ENCODE assay signal across 8 mouse cellular contexts in genomic region chr11:19017262-19017661, GRCm38 (mm10). TPM values are rescaled to one million over a fixed set of nuclear protein-coding genes. Genes with fewer than 3 reads are reported as not detected.
DNase-seq lines count a peak whose midpoint lies in the region; ATAC-seq lines count a peak whose summit lies in the region.

No protein-coding gene starts in this region.

- no peak for DNase-seq in heart, adult 9 months (ENCODE audit: low spot score in 2 of 2)
- peak; percentile 30 for DNase-seq in embryo, embryonic 9.5 days (ENCODE audit: extremely low spot score)
- DNase-seq in hindbrain, embryonic 14.5 days (ENCODE audit: low spot score): no peak
- no peak for DNase-seq in gastrocnemius, adult 8-10 months (ENCODE audit: low spot score in 2 of 2)
- no peak for DNase-seq in left cerebral cortex, adult 11 months (ENCODE audit: low spot score)

- H3K27ac ChIP-seq in heart, embryonic 13.5 days (replicated peaks): peak overlapping the region; percentile 100
- H3K27ac ChIP-seq in hindbrain, embryonic 14.5 days: peak overlapping the region; percentile 99
- H3K27ac ChIP-seq in midbrain, embryonic 12.5 days (replicated peaks): no peak overlapping the region

- H3K27me3 ChIP-seq in heart, embryonic 13.5 days (replicated peaks): no peaks in the 10 kb centered on the region
- no peaks in the 10 kb centered on the region for H3K27me3 ChIP-seq in hindbrain, embryonic 14.5 days (ENCODE audit: control insufficient read depth, insufficient read depth, low read length)
- H3K27me3 ChIP-seq in midbrain, embryonic 12.5 days: peaks cover 23% of the 10 kb centered on the region

- peak overlapping the region; percentile 100 for H3K9ac ChIP-seq in heart, embryonic 13.5 days
- H3K9ac ChIP-seq in hindbrain, embryonic 14.5 days: peak overlapping the region; percentile 100
- peak overlapping the region; percentile 81 for H3K9ac ChIP-seq in midbrain, embryonic 12.5 days (replicated peaks)

- peak overlapping the region; percentile 84 for H3K4me3 ChIP-seq in heart, embryonic 13.5 days
- peak overlapping the region; percentile 74 for H3K4me3 ChIP-seq in hindbrain, embryonic 14.5 days (replicated peaks; ENCODE audit: low read length)
- peak overlapping the region; percentile 69 for H3K4me3 ChIP-seq in midbrain, embryonic 12.5 days

- H3K4me1 ChIP-seq in heart, embryonic 13.5 days: peaks cover 30% of the 10 kb centered on the region
- peaks cover 12% of the 10 kb centered on the region for H3K4me1 ChIP-seq in hindbrain, embryonic 14.5 days (replicated peaks; ENCODE audit: control insufficient read depth, insufficient read depth, low read length)
- peaks cover 51% of the 10 kb centered on the region for H3K4me1 ChIP-seq in midbrain, embryonic 12.5 days

- WGBS in heart, embryonic 13.5 days: 3% methylated on average over 1 of the region's 1 CpGs
- WGBS in hindbrain, embryonic 14.5 days: 4% methylated on average over 1 of the region's 1 CpGs
- WGBS in midbrain, embryonic 12.5 days: 0% methylated on average over 1 of the region's 1 CpGs

- H3K9me3 ChIP-seq in heart, embryonic 13.5 days: no peaks in the 10 kb centered on the region
- no peaks in the 10 kb centered on the region for H3K9me3 ChIP-seq in hindbrain, embryonic 14.5 days (ENCODE audit: control insufficient read depth, low read length)
- H3K9me3 ChIP-seq in midbrain, embryonic 12.5 days: no peaks in the 10 kb centered on the region

- H3K36me3 ChIP-seq in heart, embryonic 13.5 days: peaks cover 27% of the 10 kb centered on the region
- peaks cover 30% of the 10 kb centered on the region for H3K36me3 ChIP-seq in hindbrain, embryonic 14.5 days (replicated peaks; ENCODE audit: control insufficient read depth, insufficient read depth)
- H3K36me3 ChIP-seq in midbrain, embryonic 12.5 days: no peaks in the 10 kb centered on the region

- H3K4me2 ChIP-seq in heart, embryonic 13.5 days: peak overlapping the region; percentile 70
- H3K4me2 ChIP-seq in hindbrain, embryonic 14.5 days (replicated peaks): peak overlapping the region; percentile 93
- H3K4me2 ChIP-seq in midbrain, embryonic 12.5 days (replicated peaks): peak overlapping the region; percentile 91

- ATAC-seq in heart, embryonic 13.5 days (ENCODE audit: extremely low read depth, insufficient number of reproducible peaks, low FRiP score, low TSS enrichment): no peak
- ATAC-seq in hindbrain, embryonic 14.5 days (ENCODE audit: low FRiP score): no peak
- no peak for ATAC-seq in midbrain, embryonic 12.5 days (ENCODE audit: low FRiP score, low read depth)
- no peak for ATAC-seq in cerebellum, adult (ENCODE audit: insufficient number of reproducible peaks, low FRiP score, low TSS enrichment)

RNA-seq across cellular contexts. Expression of gene Meis1, which starts 1.5 kb away (rescaled TPM):
- 65.4 and 68.5 TPM in 2 replicates for polyA plus RNA-seq in heart, embryonic 13.5 days (2015; fragmentation: Nextera tagmentation; extraction: Ambion mirVana)
- polyA plus RNA-seq in hindbrain, embryonic 14.5 days (2014; fragmentation: Nextera tagmentation; extraction: Ambion mirVana): 171 and 178 TPM in 2 replicates
- 40.5 and 44.8 TPM in 2 replicates for polyA plus RNA-seq in midbrain, embryonic 12.5 days (2016; fragmentation: Nextera tagmentation; extraction: Ambion mirVana)
- total RNA-seq in gastrocnemius, adult 8-10 months (2022): 1 to 10 TPM; 3.3 to 4.6 (median 3.7) TPM
